Mouse (Mus musculus) retina, adult 2 months (tissue): ENCODE results near the gene Irf2.

Experiments used
- DNase-seq: peaks from one replicate; pipeline ENCODE4 v3.0.0-alpha.2; 2012; ENCODE audit warnings: low read depth, low spot score

Irf2 gene

GRCm38 (mm10) chr8:46739003-46739949 lies at the start of gene Irf2:
Irf2 (plus strand) TSS chr8:46739732.
- peak; percentile 68 for DNase-seq

DNA sequence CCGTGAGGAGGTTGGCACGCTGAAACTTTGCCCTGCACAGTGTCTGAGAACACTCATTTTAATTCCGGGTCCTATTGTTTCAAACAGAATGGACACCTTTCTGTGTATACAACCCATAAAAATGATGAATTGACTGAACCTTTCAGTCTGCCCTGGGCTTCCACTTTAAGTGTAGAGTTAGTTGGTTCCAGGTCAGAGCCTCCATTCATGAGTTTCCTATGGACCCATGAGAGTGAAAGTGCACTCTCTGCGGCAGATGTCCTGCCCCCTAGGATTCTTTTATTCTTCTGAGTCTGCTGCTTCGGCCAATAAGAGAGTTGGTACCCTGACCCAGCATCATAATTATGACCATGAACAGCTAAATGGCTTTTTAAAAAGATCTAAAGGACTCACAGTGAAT lies 49.4 kb upstream of the Irf2 start:
- no peak for DNase-seq

GRCm38 (mm10) chr8:46690581-46690980 lies 49.0 kb upstream of the Irf2 start:
- no peak for DNase-seq

DNA sequence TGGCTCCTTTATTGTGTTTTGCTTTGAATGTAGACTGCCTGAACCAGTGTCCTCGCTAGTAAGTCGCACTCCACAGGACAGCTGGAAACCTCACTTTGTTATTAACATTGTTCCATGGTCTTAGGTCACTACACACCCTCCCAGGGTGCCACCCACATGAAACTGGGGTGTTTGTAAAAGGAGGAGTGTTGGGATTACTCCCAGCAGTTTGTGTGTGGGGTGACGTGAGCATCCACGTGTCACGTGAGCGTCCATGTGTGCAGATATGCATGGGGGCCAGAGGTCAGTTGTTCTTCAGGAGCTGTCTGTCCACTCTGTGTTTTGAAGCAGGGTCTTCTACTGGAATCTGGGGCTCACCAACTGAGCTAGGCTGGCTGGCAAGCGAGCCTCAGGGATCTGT lies 48.2 kb upstream of the Irf2 start:
- DNase-seq = no peak

- no peak for DNase-seq
Measured at GRCm38 (mm10) chr8:46696256-46697041, 43.1 kb upstream of the Irf2 start.

- DNase-seq = no peak
Measured at GRCm38 (mm10) chr8:46697566-46697965, 42.0 kb upstream of the Irf2 start.

DNA sequence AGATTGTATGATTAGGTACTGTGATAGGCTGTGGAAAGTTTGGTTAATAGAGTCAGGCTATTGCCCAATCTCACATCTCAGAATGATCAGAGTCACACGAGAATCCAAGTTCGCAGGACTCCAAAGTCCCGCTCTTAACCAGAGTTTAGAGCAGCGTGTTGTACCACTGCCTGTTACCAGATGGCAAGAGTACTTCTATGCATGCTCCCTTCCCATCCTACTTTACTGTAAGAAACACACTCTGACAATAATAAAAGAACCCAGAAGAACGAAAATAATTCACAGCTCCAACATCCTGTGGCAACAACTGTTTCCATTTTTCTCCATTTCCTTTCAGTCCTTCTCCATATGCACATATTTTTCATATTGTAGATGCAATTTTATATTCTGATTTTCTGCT lies 41.4 kb upstream of the Irf2 start:
- no peak for DNase-seq

DNA sequence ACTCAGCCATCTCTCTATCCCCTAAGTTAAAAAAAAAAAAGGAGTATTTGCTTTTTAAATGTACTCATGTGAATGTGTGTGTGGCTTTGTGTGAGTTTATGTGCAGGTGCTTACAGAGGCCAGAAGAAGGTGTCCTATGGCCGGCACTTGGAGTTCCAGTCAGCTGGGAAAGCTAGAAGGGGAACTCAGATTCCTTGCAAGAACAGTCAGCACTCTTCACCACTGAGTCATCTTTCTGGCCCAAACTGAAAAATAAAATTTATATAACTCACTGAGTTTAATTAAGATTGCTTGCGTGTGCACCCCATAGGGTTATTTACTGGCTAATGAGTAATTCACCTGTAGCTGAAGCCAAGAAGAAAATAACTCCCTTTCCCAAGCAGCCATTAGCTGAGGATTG lies 34.4 kb upstream of the Irf2 start:
- no peak for DNase-seq

DNA sequence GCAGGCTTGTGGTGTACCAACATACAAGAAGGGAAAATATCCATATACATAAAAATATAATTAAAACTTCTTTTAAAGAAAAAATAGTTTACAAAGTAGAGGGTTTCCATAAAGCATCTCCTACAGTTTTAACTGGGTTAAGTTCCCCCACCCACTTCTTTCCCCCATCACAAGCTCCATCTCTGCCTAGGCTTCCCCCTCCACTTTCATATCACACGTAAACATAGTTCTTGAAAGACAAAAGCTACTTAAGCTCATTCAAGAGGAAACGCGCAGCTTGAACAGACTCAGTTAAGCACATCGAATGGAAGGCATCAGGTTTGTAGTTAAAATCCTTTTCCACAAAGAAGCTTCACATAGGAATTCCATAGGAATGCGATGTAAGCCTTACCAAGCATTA lies 32.8 kb upstream of the Irf2 start:
- no peak for DNase-seq

GRCm38 (mm10) chr8:46709302-46709701 lies 30.2 kb upstream of the Irf2 start:
- no peak for DNase-seq

- DNase-seq = no peak
Measured at GRCm38 (mm10) chr8:46710289-46710688, 29.2 kb upstream of the Irf2 start.

DNA sequence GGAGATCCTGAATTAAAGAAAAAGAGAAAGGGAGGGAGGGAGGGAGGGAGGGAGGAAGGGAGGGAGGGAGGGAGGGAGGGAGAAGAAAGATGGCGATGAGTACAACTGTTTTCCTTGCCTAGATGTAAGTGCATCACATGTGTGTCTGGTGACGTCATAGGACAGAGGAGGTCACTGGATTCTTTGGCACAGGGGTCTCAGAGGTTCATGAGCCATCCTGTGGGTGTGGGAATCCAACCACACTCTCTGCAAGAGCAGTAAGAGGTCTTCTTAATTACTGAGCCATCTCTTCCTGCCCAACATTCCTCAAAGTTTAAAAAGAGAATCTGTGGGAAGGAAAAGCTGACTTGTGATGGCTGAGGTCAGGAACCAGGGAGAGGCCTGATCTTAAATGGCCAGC lies 28.0 kb upstream of the Irf2 start:
- no peak for DNase-seq

DNA sequence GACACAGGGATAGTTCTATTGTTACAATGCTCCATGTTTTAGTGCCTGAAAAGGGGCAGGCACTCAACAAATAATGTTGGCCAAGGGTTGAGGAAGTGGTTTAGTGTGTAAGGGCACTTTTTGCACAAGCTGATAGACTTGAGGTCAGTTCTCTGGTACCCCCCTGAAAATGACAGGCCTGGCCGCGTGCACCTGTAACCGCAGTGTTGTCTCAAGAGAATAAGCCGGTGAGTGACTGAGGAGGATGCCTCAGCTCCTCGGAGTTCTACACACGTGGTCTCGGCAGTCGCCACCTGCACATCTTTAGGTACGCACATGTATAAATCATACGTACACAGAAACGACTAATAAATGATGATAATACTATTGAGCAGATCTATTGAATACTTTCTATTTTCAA lies 26.4 kb upstream of the Irf2 start:
- no peak for DNase-seq

DNA sequence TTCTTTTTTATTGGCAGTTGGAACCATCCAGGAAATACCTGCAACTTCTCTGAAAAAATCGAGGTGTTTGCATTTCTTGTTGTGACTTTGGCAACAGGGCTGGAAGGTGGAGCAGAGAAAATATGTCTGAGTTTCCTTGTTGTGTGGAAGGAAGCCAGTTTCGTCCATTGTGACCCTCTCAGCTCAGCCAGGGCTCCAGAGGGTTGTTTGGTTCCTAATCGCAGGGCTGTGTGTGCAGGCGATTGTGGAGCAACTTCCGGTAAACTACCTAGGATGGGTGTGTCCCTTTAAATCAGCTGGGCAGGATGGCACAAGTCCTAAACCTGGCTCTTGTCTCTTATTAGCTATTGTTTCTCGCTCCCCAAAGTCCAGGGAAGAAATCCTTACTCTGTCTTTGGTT lies 25.7 kb upstream of the Irf2 start:
- DNase-seq = no peak

DNA sequence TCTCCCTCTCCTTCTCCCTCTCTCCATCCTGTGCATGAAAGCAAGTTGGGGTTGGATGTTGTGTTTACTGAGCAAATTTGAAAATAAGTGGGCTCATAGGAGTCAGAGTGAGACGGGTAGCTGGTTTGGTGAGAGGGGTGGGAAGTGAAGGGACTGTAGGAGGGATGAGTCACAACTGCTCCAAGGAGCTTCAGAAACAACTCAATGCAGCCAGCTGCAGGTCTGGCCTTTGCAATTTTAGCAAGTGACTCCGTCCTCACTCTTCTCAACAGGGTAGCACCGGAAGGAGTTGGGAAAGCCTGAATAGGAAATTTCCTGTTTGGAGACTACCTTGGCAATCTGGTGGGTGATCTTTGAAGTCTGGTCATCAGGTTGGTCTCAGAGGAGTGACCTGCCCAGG lies 25.1 kb upstream of the Irf2 start:
- DNase-seq = no peak

- DNase-seq = no peak
Measured at GRCm38 (mm10) chr8:46716477-46716876, 23.1 kb upstream of the Irf2 start.

GRCm38 (mm10) chr8:46717170-46717569 lies 22.4 kb upstream of the Irf2 start:
- no peak for DNase-seq

- no peak for DNase-seq
Measured at GRCm38 (mm10) chr8:46718301-46718700, 21.2 kb upstream of the Irf2 start.

GRCm38 (mm10) chr8:46718747-46719146 lies 20.8 kb upstream of the Irf2 start:
- no peak for DNase-seq

GRCm38 (mm10) chr8:46720656-46721055 lies 18.9 kb upstream of the Irf2 start:
- peak; percentile 29 for DNase-seq

- DNase-seq = no peak
Measured at GRCm38 (mm10) chr8:46721065-46721845, 18.3 kb upstream of the Irf2 start.

- DNase-seq = no peak
Measured at GRCm38 (mm10) chr8:46722536-46722935, 17.0 kb upstream of the Irf2 start.
